Mouse (Mus musculus) left cerebral cortex, adult 18-20 months (tissue): ENCODE measurements around the gene Rictor. TPM values are rescaled to one million over a fixed set of nuclear protein-coding genes. Genes with fewer than 3 reads are reported as not detected.

ENCODE experiments used
- DNase-seq, 2 experiments: peaks; one replicate each; pipeline ENCODE4 v3.0.0; 2021 to 2022; ENCODE audit warnings: low spot score in 2 of 2, mixed read lengths in 1 of 2
- long read RNA-seq, 2 experiments: library from polyadenylated mRNA; stranded (forward); transcript quantifications; one replicate each; pipeline ENCODE4 v2.0.0; 2021
- total RNA-seq, 2 experiments: library from RNA; stranded (reverse); gene quantifications; 2 replicates each; pipeline ENCODE4 v1.2.3; 2021

The Rictor gene
- total RNA-seq: 10 to 100 TPM; 41.4 to 44.1 TPM
- long read RNA-seq, experiment 1, partial matches to known transcripts: 5 of 9 reads
- long read RNA-seq, experiment 1, other reads (novel, unspliced or antisense): 4 of 9 reads
- long read RNA-seq, experiment 2, partial matches to known transcripts: 1 of 6 reads
- long read RNA-seq, experiment 2, other reads (novel, unspliced or antisense): 5 of 6 reads

DNA sequence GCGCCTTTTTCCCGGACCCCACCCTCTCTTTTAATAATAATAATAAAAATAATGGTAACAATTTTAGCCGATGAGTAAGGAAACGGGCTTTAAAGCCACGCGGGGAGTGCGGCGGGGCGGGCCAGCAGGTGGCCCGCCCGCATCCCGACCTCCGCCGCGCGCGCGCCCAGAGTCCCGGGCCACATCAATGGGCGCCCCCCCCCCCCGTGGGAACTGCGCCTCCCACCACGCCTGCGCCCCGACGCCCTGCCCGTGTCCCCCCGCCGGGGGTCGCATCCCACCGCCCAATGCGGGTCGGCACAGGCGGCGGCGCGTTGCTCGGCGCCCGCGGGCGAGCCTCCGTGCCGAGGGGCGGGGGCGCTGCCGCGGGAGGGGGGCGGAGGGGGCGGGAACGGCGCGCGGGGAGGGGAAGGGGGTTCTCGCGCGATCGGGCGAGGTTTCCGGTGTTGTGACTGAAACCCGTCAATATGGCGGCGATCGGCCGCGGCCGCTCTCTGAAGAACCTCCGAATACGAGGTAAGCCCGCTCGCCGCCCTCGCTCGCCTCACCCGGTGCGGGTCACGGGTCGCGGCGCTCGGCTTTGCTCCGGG, at the start of gene Rictor:
Gene Rictor, plus strand, starts transcription at position 444 of the 590 bp plus-strand sequence.
- peak; percentile 58 to 62 for DNase-seq

DNA sequence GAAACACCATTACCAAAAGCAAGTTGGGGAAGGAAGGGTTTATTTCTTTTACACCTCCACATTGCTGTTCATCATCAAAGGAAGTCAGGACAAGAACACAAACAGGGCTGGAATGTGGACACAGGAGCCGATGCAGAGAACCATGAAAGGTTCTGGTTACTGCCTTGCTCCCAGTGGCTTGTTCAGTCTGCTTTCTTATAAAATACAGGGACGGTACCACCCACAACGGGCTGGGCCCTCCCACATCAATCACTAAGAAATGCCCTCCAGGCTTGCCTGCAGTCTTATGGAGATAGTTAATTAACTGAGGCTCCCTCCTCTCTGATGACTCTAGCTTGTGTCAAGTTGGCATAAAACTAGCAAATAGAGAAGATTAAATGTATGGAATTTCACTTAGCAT, 46.2 kb upstream of the Rictor start:
- DNase-seq: no peak

DNA sequence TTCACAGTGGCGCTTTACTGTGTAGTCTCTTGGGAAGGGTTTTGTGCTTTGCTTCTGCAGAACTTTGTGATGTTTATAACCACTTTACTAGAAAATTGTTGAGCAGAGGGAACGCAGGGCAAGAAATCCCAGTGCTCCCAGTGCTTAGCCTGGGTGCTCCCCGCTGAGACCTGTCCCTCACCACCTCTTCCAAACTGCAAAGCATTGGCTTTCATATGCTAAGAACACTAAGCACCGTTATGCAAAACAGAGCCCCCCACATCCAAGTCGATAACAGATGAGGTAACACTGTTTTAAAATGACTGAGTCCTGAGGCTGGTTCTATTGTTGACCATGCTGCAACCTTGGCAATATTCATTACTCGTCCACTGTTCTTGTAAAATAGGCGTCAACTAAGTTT, 44.2 kb upstream of the Rictor start:
- DNase-seq: no peak

DNA sequence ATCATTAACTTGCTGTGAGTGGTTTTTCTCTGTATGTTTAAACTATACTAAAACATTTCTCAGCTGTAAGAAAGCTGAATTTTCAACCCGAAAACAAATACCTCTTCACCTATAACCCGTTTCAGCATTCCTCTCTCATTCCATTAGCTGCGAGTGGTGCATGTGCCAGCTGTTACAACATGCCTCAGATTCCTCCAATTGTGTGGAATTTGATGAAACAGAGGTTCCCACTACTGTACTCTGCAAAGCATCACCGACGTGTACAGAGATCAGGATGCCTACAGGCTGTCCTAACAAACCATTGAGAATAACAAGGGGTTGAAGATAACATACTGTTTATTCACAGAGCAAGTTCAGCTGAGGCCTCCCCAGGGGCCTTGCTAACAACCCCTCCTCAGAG, 42.1 kb upstream of the Rictor start:
- no peak for DNase-seq

DNA sequence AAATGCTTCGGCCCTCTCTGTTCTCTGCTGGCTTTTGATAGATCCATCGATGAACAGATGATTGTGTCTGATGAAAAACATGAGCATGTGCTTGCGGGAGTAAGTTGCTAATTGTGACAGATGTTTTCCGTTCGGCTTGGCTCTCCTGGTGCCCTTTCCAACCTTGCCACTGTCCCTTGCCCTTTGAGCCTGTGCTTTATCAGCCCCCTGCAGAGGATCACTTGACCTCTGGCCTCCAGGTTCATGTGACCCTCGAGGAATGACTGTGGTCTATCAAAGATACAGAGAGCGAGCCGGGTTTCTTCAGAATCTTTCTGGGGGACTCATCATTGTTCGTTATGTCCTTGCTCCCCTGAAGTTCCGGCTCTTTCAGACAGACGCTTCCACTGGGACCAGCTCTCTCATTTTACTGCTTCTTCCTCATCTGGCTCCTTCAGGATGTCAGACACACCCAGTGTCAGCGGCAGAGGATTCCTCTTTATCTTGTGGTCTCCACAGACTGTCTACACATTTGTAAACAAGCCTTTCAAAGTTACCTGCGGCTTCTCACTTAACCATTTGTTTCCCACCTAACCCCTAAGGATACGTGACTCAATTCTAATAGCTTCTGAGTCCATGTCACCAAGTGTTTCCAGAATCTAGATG, 39.3 kb upstream of the Rictor start:
- DNase-seq: no peak

DNA sequence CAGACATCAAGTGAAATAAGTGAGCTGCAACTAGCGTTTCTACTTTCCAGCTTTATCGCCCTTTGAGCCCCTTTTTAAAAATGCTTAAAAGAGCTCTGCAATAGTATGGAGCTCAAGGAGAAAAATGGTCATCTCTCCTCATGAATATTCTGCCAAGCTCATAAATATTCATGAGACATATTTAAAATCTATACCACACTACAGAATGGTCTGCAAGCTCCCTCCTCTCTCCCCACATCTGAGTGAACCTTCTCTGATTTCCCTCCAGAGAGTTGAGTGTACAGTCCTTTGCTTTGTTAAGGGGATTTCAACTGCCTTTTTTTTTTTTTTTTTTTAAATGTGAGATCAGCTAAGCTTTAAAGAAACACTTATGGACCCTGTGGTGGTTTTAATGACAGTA, 29.7 kb upstream of the Rictor start:
- no peak for DNase-seq

DNA sequence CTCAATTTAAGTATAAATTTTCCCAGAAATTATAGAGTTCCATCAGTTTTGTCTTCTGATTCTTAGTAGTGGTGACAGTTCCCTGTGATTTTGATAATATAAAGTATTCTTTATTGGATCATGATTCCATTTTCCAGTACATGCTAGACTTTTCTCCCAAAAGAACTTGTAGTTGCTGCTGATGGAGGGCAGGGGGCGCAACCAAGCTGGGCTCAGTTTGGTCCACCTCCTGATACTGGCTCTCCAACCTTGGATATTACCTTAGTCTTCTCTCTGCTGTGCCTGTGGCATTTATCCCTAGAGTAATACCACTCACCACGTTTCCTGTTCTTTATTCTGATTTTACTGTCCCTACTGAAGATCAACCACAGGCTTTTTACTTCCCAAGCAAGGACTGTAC, 6.0 kb upstream of the Rictor start:
- no peak for DNase-seq

DNA sequence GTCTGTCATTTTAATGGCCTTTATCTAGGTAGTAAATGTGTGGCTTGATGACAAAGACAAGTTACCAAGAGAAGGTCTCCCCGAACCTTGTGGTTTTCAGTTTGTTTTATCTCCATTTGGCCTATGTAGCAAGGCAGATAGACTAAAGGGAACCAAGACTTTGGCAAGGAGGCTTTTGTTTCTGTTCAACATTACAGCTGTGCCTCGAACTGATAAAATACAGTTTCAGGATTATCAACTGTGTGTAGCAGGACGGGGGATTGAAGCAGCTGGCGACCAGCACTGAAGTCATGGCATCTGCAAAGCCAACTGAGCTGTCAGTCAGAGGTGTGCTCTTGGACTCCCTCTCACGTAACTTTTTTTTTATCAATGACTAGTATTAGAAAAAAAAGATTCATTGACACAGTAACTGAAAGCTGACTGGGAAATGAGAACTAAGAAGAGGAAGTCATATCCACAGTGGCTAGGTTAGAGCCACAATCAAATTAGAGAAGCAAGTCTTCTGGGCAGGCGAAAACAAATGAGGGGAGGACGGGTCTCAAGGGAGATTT, 2.8 kb upstream of the Rictor start:
- no peak for DNase-seq

DNA sequence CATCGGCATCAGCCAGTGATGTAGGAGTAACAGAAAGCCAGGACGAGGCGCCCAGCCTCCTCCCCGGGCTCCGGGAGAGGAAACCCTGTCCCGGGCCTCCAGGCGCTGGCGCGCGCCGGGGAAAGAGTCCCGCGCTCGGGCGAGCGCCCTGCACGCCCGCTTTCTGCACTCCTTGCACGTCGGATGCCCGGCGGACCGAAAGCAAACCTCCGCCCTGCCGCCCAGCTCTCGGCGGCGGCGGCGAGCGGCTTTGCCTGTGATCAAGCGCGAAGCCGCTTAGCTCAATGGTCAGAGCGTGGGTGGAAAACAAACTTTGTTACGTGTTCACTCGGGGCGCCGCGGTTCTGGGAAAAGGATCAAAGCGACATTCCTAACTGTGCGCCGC, 636 bp upstream of the Rictor start:
- DNase-seq: peak; percentile 36 to 62

DNA sequence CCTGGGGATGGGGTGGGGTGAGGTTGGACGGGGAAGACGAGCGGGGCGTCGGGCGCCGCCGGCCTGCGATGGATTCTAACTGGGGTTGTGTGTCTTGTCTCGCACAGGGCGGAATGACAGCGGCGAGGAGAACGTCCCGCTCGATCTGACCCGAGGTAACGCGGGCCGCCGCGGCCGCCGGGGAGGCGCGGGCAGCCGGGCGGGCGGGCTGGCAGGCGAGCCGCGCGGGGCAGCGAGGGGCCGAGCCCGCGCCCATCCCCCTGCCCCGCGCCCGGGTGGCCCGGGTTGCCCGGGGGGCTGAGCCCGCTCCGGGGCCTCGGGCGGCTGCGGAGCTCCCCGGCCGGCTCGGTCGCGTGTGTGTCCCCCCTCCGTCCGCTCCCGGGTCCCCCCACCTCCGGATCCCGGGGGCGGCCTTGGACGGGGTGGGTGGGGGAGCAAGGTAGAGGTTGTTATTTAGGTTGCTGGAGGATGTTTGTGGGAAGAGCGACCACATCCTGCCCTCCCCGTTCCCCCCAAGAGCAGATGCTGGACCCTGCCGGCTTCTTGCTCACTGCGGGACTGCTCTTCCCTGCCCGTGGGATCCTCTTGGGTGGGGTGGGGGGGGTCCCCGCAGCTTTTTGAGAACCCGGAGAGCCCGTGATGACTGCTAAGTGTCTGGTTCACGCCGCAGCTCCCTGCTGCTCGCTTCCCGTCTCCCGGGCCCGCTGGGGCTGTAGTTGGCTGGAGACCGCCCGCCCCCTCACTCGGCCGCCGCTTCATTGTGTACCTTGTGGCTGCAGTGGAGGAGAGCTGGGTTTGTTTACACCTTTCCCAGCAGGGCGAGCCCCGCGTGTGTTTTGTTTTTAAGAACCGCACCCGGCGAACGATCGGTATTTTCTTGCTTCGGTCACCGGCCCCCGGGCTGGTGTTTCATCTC, 605 bp downstream of the Rictor start:
- DNase-seq: peak; percentile 47 to 57

DNA sequence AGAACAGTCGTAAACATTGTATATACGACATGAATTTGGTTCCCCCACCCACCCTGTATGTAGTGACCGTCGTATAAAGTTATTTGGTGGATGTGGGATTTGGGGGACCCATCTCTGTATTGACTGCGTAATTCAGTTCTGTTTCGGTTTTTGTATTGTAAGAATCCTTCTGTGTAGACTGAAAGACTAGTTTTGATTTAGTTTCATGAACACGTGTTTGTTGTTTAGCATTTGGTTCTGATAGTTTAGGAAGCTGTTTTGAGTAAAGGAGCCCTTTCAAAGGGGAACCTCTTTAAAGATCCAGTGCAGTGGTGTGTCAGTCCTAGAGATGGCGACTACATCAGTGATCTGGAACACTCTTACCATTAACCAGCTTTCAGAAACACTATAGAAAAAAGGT, 1.4 kb downstream of the Rictor start:
- DNase-seq: no peak

DNA sequence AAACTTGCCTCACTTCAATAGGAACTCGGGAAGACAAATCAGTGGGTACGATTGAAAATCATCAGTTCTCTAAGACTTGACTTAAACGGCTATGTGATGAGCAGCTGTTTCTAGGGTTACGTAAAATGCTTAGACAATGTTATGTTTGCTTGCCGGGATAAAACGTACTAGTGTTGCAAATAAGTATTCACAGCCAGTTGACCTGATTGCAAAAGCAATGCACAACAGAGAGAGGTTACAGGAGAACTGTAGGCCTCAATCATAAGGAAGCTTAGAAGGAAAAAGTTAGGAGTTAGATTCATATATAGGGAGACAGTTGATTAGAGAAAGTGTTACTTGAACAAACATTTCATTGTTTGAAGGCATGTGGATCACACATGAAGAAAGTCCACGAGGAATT, 2.2 kb downstream of the Rictor start:
- DNase-seq: no peak

DNA sequence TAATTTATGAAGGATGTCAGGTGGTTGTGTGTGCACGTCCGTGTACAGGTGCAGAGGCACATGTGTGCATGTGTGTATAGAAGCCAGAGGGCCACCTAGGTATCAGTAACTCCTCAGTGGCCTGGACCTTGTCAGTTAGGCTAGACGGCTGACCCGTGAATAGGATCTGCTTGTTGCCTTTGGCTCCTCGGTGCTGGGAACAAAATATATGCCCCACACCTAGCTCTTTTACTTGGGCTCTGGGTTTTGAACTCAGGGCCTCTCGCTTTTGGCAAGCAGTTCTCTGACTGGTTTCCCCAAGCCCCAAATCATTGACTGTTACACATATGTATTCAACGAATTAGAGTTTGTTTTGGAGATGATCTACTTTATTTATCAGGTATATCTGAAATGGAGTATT, 3.0 kb downstream of the Rictor start:
- DNase-seq: no peak

DNA sequence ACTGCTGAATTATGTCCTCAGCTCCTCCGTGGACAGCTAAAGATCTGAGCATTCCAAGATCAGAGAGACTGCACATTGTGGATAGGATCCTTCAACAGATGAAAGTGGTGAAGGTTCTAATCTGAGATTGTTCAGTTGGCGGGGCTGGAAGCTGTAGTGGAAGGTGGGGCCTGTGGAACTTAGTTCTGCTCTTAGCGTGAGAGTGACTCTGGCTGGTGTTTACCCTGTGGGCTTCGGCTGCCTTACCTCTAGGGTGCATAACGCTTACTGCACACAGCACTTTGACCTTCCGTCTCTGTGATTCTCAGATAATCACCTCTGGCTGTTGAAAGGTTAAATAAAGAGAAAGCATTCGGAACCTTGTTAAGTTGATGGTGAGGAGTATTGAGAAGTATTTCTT, 6.6 kb downstream of the Rictor start:
- DNase-seq: no peak

DNA sequence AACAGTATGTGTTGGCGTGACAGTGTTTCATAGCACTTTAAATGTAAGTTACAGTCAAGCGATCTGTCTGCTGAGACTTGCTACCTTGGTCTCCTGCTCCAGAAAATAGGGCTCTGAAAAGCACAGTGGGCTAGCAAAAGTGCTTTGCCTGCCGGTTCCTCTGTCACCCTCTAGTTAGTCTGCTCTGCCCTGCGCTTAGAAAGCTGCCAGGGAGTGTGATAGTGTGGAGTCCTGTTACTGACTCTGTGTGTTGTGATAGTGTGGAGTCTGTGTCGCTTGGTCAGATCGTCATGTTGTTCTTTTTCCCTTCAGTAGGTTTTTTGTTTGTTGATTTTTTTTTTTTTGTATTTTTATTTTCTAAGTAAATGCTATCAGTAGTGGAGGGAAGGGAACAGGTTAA, 7.1 kb downstream of the Rictor start:
- DNase-seq: no peak

DNA sequence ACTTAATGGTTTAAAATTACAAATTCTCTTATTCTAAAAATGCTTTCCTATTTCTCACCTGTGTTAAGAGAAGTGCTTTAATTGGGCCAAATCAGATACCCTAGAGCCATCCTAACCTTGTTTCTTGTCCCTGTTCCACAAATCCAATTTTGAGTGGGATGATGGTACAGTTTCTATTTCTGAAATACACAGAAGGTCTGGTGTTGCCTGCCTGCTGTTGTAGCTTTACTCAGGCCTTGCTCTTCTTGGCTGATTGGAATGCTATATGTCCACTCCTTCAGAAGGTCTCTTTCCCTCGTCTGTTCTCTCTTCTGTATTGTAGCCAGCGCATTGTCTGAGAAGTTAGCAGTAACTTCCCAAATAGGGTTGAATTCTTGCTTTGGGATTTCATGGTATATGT, 13.2 kb downstream of the Rictor start:
- no peak for DNase-seq

DNA sequence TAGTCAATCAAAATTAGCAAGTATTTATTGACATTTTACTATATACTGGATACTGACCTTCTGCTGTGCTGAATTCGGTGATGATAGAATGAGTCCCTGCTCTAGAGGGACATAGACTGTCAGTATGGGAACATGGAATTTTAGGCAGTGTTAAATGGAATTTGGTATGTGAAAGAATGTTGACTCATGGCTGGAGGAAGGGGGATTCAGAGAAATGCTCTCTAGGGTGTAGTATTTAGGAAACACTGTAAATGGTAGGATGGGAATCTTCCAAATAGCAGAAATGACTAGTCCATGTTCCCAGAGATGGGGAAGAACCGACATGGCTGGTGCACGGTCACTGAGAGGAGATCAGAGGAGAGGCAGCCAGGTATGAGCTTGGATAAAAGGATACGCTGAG, 13.6 kb downstream of the Rictor start:
- DNase-seq: no peak

DNA sequence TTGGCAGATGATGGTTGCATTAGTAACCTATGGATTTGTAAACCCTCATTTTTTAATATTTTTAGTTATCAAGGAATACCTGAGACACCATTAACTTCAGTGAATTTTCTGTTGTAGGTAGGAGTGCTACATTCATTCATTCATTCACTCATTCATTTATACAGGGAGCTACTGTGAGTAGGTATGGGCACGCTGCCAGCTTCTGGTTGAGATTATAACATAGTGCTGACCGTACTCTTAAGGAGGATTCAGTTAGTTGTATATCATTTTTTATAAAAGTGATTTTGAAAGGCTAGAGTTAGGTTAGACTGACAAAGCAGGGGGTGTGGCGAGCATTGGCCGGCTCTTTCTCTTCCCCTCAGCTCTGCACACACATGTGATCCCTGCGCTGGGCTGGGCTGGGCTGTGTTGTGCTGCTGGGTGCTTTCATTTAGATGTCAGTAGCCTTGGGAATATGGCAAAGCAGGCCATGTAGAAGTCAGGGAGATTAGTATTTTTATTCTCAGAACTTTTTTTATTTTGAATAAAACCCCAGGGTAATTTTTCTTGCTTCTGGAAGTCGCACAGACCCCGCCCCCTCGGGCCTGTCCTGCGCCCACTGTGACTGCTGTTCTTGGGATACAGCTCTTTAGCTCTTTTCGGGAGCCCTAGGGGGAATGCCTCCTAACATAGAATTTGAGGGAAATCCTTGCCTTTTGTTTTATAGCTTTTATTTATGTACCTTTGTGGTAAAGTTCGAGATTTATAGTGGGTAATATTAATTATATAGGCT, 14.4 kb downstream of the Rictor start:
- DNase-seq: no peak

DNA sequence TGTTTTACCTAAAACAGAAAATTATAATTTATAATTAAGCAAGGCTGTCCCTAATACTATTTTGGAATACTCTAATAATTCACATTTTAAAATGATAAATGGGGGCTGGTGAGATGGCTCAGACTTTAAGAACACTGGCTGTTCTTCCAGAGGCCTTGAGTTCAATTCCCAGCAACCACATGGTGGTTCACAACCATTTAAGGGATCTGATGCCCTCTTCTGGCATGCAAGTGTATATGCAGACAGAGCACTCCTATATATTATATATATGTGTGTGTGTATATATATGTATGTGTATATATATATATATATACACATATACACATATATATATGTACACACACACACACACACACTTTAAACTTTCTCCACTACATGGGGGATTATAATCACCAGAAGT, 15.2 kb downstream of the Rictor start:
- DNase-seq: no peak

DNA sequence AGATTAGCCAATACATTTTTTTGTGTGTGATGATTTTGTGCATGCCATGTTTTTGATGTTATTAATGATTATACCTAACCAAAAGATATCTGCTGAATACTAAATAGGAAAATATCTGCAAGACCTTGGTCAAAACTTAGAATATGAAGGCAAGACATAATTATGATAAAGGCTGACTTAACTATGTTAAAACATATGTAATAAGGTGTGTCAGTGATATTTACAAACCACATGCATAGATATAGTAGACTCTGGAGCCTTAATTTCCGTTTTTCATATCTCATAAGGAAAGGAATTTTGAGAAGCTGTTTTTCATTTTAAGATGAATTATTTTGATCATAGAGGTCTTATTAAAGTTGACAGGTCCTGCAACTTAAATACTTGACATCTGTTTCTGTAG, 16.3 kb downstream of the Rictor start:
- no peak for DNase-seq
